Mouse (Mus musculus): Measurements from ENCODE around the gene Trp53rkb. TPM values are rescaled to one million over a fixed set of nuclear protein-coding genes. Genes with fewer than 3 reads are reported as not detected.

Trp53rkb gene
- total RNA-seq, 2 experiments from 2014 or later = 2.8 to 3.1 TPM

- intact Hi-C loops (cut with DNase I) = no loop called here
- DNase-seq = no peak
These were observed 34.3 kb downstream of the Trp53rkb start for GRCm38 (mm10) chr2:166826491-166827224.

- no peak for DNase-seq
- intact Hi-C loops (cut with DNase I) = no loop called here
These were observed 36.0 kb downstream of the Trp53rkb start for GRCm38 (mm10) chr2:166828306-166828705.

GRCm38 (mm10) chr2:166830350-166830749 is 38.0 kb downstream of the Trp53rkb start:
- intact Hi-C loops (cut with DNase I) = no loop called here
- no peak for DNase-seq

GRCm38 (mm10) chr2:166834091-166834490 is 41.8 kb downstream of the Trp53rkb start:
- intact Hi-C loops (cut with DNase I) = no loop called here

GRCm38 (mm10) chr2:166834796-166835195 is 42.5 kb downstream of the Trp53rkb start:
- DNase-seq = no peak
- intact Hi-C loops (cut with DNase I) = no loop called here

More at GRCm38 (mm10) chr2:166834091-166834490, 41.8 kb downstream of the Trp53rkb start:
- no peak for DNase-seq

- intact Hi-C loops (cut with DNase I) = no loop called here
- no peak for DNase-seq
These were observed 43.2 kb downstream of the Trp53rkb start for GRCm38 (mm10) chr2:166835581-166835980.

- intact Hi-C loops (cut with DNase I) = no loop called here
- DNase-seq = no peak
These were observed 49.5 kb downstream of the Trp53rkb start for GRCm38 (mm10) chr2:166841813-166842212.

Other genes starting within 250 kb of the Trp53rkb start
- gene Prex1, start 78.7 kb upstream of the Trp53rkb start, total RNA-seq (2021) = 10 to 100 TPM; 10.7 to 11.9 TPM
- 10 to 100 TPM; 37.6 to 43.6 TPM for gene Arfgef2, start 13.1 kb downstream of the Trp53rkb start, total RNA-seq (2021)
- 10 to 100 TPM; 43.2 to 44.3 TPM for gene Cse1l, start 113.5 kb downstream of the Trp53rkb start, total RNA-seq (2021)
- gene Stau1, start 203.8 kb downstream of the Trp53rkb start, total RNA-seq (2021) = 10 to 100 TPM; 42.1 to 47.2 TPM
- gene Ddx27, start 222.7 kb downstream of the Trp53rkb start, total RNA-seq (2021) = 10 to 100 TPM; 12.3 to 13.7 TPM